Mouse (Mus musculus) thymus, adult 2 months (tissue): ENCODE results near the gene Oser1. TPM values are rescaled to one million over a fixed set of nuclear protein-coding genes. Genes with fewer than 3 reads are reported as not detected.

Experiments used
- DNase-seq: peaks from one replicate; pipeline ENCODE4 v3.0.0; 2021
- H3K27ac ChIP-seq: fragments of 200-500 bp; 2 replicates; pipeline ENCODE4 v1.5.1; 2012; ENCODE audit warnings: low read length, control low read depth; ENCODE audit not compliant: control insufficient read depth, insufficient read depth
- H3K27me3 ChIP-seq: fragments of 200-500 bp; 2 replicates; pipeline ENCODE4 v1.6.1; 2012; ENCODE audit warnings: mild to moderate bottlenecking, low read length, moderate library complexity, mixed read lengths; ENCODE audit not compliant: control insufficient read depth, insufficient read depth
- H3K36me3 ChIP-seq: fragments of 200-500 bp; 2 replicates; pipeline ENCODE4 v1.6.1; 2012; ENCODE audit warnings: mild to moderate bottlenecking, low read length, moderate library complexity; ENCODE audit not compliant: control insufficient read depth, insufficient read depth
- H3K4me1 ChIP-seq: fragments of 200-500 bp; replicated peaks from 2 replicates; pipeline ENCODE4 v1.6.1; 2012; ENCODE audit warnings: low read length; ENCODE audit not compliant: control insufficient read depth, insufficient read depth
- H3K4me3 ChIP-seq: fragments of 200-500 bp; 2 replicates; pipeline ENCODE4 v1.5.1; 2012; ENCODE audit warnings: mild to moderate bottlenecking, low read length, control low read depth, moderate library complexity; ENCODE audit not compliant: control insufficient read depth, insufficient read depth
- CTCF ChIP-seq: fragments of 200-500 bp; IDR thresholded peaks from 2 replicates; pipeline ENCODE4 v1.5.1; 2012; ENCODE audit warnings: mild to moderate bottlenecking, control low read depth, low read length, moderate library complexity, borderline replicate concordance; ENCODE audit not compliant: control insufficient read depth, poor library complexity, insufficient read depth; ENCODE audit errors: extremely low read depth
- POLR2A ChIP-seq: fragments of 200-500 bp; IDR thresholded peaks from 2 replicates; pipeline ENCODE4 v1.6.1; 2012; ENCODE audit warnings: mild to moderate bottlenecking, low read length, control low read depth, moderate library complexity; ENCODE audit not compliant: control insufficient read depth, poor library complexity, insufficient read depth; ENCODE audit errors: extremely low read depth
- WGBS: fragments of 180-500 bp; shearing (Covaris S2); methylation state at CpG from one replicate; pipeline ENCODE4 v1.1.7; 2018; 5-methylcytosine and 5-hydroxymethylcytosine counted together
- polyA plus RNA-seq: library from polyadenylated mRNA; depleted of rRNA; stranded (reverse); fragments of >200 nt; gene quantifications from 2 replicates; pipeline ENCODE4 v1.2.3, GENCODE M21; 2012

Oser1 gene
- polyA plus RNA-seq, 1 experiment = 18.5 TPM

- TF ChIP-seq CTCF (no peak), POLR2A (no peak)
- H3K36me3 ChIP-seq = no peaks in the 10 kb centered on the region
- H3K27me3 ChIP-seq = no peaks in the 10 kb centered on the region
- no peak overlapping the region for H3K4me3 ChIP-seq
- no peak for DNase-seq
- no peak overlapping the region for H3K27ac ChIP-seq
- WGBS = 81% methylated on average over 15 of the region's 15 CpGs
- no peaks in the 10 kb centered on the region for H3K4me1 ChIP-seq
Measured at GRCm38 (mm10) chr2:163386423-163387190, 37.9 kb downstream of the Oser1 start.

DNA sequence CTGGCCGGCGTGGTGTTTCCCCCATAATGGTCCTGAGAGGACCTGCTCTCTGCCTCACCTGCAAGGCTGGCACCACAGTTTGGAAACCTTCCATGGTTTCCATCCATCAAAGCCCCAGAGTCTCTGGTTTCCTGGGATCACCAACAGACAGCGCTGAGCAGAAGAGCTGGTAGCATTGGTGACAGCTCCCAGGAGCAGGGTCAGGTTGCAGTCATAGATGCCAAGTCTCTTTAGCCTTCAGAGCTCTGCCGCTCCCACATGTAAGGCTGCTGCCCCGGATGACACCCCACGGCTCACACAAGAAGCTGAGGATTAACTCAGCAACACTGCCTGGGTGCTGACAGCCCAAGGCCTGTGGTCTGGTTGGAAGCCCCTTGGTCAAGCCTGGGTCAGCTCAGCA, 39.4 kb downstream of the Oser1 start:
- H3K4me3 ChIP-seq = no peak overlapping the region
- H3K36me3 ChIP-seq = no peaks in the 10 kb centered on the region
- no peak for TF ChIP-seq CTCF
- no peak for TF ChIP-seq POLR2A
- WGBS = 93% methylated on average over 6 of the region's 6 CpGs
- H3K4me1 ChIP-seq = no peaks in the 10 kb centered on the region
- H3K27ac ChIP-seq = no peak overlapping the region
- H3K27me3 ChIP-seq = no peaks in the 10 kb centered on the region
- DNase-seq = no peak

DNA sequence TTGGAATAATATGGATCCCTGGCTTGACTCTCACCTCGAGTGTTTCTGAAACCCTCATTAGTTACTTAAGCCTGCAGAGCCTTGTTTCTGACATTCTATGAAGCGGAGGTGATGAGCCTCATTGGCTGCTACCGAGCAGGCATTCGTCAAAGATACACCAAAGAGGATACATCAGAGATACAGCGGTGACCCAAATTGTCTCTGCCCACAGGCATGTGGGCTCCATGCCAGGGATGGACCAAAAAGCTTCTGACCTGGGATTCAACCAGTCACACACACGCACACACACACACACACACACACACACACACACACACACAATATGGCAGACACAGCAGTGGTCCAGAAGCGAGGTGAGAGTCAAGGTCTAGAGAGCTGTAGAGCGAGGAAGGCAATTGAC, 43.3 kb downstream of the Oser1 start:
- no peaks in the 10 kb centered on the region for H3K4me1 ChIP-seq
- WGBS = 89% methylated on average over 8 of the region's 8 CpGs
- H3K27me3 ChIP-seq = no peaks in the 10 kb centered on the region
- no peaks in the 10 kb centered on the region for H3K36me3 ChIP-seq
- no peak overlapping the region for H3K27ac ChIP-seq
- no peak for DNase-seq
- no peak overlapping the region for H3K4me3 ChIP-seq
- TF ChIP-seq POLR2A (no peak), CTCF (no peak)

DNA sequence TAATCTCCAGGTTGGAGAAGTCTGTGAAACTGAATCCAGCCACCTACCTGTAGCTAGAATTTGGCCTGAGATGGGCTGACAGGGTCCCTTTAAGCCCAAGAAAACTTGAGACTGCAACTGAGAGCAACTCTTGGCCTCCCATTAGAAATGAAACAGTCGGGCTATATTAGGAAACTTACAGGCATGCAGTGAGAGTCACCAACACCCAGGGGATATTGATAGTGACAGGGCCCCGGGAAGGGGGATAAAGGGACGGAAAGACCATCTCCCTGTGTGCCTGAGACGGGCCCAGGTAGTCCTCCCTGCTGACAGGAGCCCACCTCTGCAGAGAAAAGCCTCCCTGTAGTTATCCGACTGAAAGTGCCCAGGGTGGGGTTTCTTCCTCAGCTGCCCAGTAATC, 45.1 kb downstream of the Oser1 start:
- Histone ChIP-seq H3K4me1 (no peaks in the 10 kb centered on the region), H3K27me3 (no peaks in the 10 kb centered on the region), H3K27ac (no peak overlapping the region), H3K4me3 (no peak overlapping the region), H3K36me3 (no peaks in the 10 kb centered on the region)
- 83% methylated on average over 5 of the region's 5 CpGs for WGBS
- no peak for DNase-seq
- TF ChIP-seq POLR2A (no peak), CTCF (no peak)

GRCm38 (mm10) chr2:163376082-163376481, 48.4 kb downstream of the Oser1 start:
- no peaks in the 10 kb centered on the region for H3K4me1 ChIP-seq
- H3K27ac ChIP-seq = no peak overlapping the region
- 49% methylated on average over 33 of the region's 33 CpGs for WGBS
- H3K27me3 ChIP-seq = no peaks in the 10 kb centered on the region
- no peak for DNase-seq
- H3K36me3 ChIP-seq = no peaks in the 10 kb centered on the region
- H3K4me3 ChIP-seq = no peak overlapping the region
- TF ChIP-seq CTCF (no peak), POLR2A (no peak)

DNA sequence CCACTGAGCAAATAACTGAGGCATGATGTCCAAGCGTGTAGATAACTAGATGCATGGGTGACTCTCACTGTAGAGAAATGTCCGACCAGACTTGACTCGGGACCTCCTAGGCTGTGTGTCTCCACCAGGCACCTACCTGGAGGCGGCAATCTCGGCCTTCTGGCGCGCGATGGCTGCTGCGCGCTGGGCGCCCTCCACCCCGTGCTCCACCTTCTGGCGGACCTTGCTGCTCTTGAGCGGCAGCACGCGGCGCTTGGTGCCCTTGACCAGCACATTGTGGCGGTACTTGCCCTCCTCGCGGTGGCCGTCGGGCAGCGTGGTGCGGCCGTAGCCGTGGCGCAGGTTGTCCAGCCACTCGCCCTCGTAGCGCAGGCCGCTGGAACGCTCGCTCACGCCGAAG, 49.0 kb downstream of the Oser1 start:
- TF ChIP-seq POLR2A (no peak), CTCF (no peak)
- DNase-seq = no peak
- Histone ChIP-seq H3K4me1 (no peaks in the 10 kb centered on the region), H3K27ac (no peak overlapping the region), H3K36me3 (no peaks in the 10 kb centered on the region), H3K4me3 (no peak overlapping the region), H3K27me3 (no peaks in the 10 kb centered on the region)
- WGBS = 44% methylated on average over 35 of the region's 35 CpGs

- 100% methylated on average over 1 of the region's 1 CpGs for WGBS
- Histone ChIP-seq H3K36me3 (no peaks in the 10 kb centered on the region), H3K27ac (no peak overlapping the region), H3K4me1 (no peaks in the 10 kb centered on the region), H3K27me3 (no peaks in the 10 kb centered on the region), H3K4me3 (no peak overlapping the region)
- no peak for DNase-seq
- TF ChIP-seq CTCF (no peak), POLR2A (no peak)
Measured at GRCm38 (mm10) chr2:163372627-163373026, 51.9 kb downstream of the Oser1 start.
